Mouse (Mus musculus) MEL (cell line): Measurements from ENCODE around the gene Dpy19l3. TPM values are rescaled to one million over a fixed set of nuclear protein-coding genes. Genes with fewer than 3 reads are reported as not detected.

Experiments used
- DNase-seq: peaks from one replicate; pipeline ENCODE4 v3.0.0; 2011; ENCODE audit warnings: low read depth, low spot score
- H3K27ac ChIP-seq: 2 replicates; pipeline ENCODE4 v1.5.1; 2012; ENCODE audit warnings: low read depth, mild to moderate bottlenecking, control low read depth, low read length, moderate library complexity; ENCODE audit not compliant: control insufficient read depth
- H3K27me3 ChIP-seq, 2 experiments: fragments of 150-350 bp in 1 of 2; sonication (generic) in 1 of 2; 2 replicates each; pipeline ENCODE4 v1.6.1; 2012; ENCODE audit warnings: low read length in 2 of 2, mild to moderate bottlenecking in 2 of 2, improper control_type of control experiment in 1 of 2, moderate library complexity in 1 of 2; ENCODE audit not compliant: insufficient read depth in 2 of 2, control insufficient read depth in 1 of 2
- H3K36me3 ChIP-seq, 2 experiments: 2 replicates each; pipeline ENCODE4 v1.6.1; 2012 to 2014; ENCODE audit warnings: low read length in 2 of 2, improper control_type of control experiment in 1 of 2, inconsistent platforms in 1 of 2, mild to moderate bottlenecking in 1 of 2; ENCODE audit not compliant: insufficient read depth in 2 of 2, control insufficient read depth in 1 of 2
- H3K4me1 ChIP-seq, 2 experiments: fragments of 150-350 bp in 1 of 2; sonication (generic) in 1 of 2; 2 replicates each; pipeline ENCODE4 v1.6.1; 2012; ENCODE audit warnings: low read length in 2 of 2, improper control_type of control experiment in 1 of 2, mild to moderate bottlenecking in 1 of 2; ENCODE audit not compliant: insufficient read depth in 2 of 2, control insufficient read depth in 1 of 2
- H3K4me3 ChIP-seq, 2 experiments: fragments of 150-350 bp in 1 of 2; sonication (generic) in 1 of 2; 2 replicates each; pipeline ENCODE4 v1.5.1; 2012; ENCODE audit warnings: low read depth in 2 of 2, low read length in 2 of 2, mild to moderate bottlenecking in 2 of 2, moderate library complexity in 2 of 2, control low read depth in 1 of 2, improper control_type of control experiment in 1 of 2; ENCODE audit not compliant: control insufficient read depth in 1 of 2, insufficient read depth in 1 of 2
- H3K79me2 ChIP-seq: 2 replicates; pipeline ENCODE4 v1.6.1; 2012; ENCODE audit warnings: mild to moderate bottlenecking, low read length, moderate library complexity; ENCODE audit not compliant: control insufficient read depth, poor library complexity, insufficient read depth
- H3K9ac ChIP-seq: 2 replicates; pipeline ENCODE4 v1.6.1; 2012; ENCODE audit warnings: low read depth, mild to moderate bottlenecking, control low read depth, low read length, moderate library complexity; ENCODE audit not compliant: control insufficient read depth, poor library complexity, severe bottlenecking
- H3K9me3 ChIP-seq: fragments of 150-350 bp; sonication (generic); replicated peaks from 2 replicates; pipeline ENCODE4 v1.6.1; 2012; ENCODE audit warnings: mild to moderate bottlenecking, low read length, improper control_type of control experiment, moderate library complexity; ENCODE audit not compliant: insufficient read depth
- BHLHE40 ChIP-seq: IDR thresholded peaks from 2 replicates; pipeline ENCODE4 v1.6.1; 2012; ENCODE audit warnings: low read depth, mild to moderate bottlenecking, inconsistent platforms, low read length, improper control_type of control experiment, borderline replicate concordance
- CHD1 ChIP-seq: IDR thresholded peaks from 2 replicates; pipeline ENCODE4 v1.6.1; 2012; ENCODE audit warnings: low read depth, mild to moderate bottlenecking, inconsistent platforms, low read length, improper control_type of control experiment
- CHD2 ChIP-seq: IDR thresholded peaks from 2 replicates; pipeline ENCODE4 v1.6.1; 2011; ENCODE audit warnings: low read length, improper control_type of control experiment
- CTCF ChIP-seq, 3 experiments: IDR thresholded peaks in 2 of 3; conservative IDR thresholded peaks in 1 of 3; 2 replicates each; pipeline ENCODE4 v1.5.1; 2011 to 2012; ENCODE audit warnings: low read length in 3 of 3, low read depth in 2 of 3, mild to moderate bottlenecking in 2 of 3, improper control_type of control experiment in 1 of 3, inconsistent platforms in 1 of 3, mixed read lengths in 1 of 3, moderate library complexity in 1 of 3; ENCODE audit not compliant: control insufficient read depth in 1 of 3, insufficient read depth in 1 of 3, poor library complexity in 1 of 3, severe bottlenecking in 1 of 3
- E2F4 ChIP-seq: IDR thresholded peaks from 2 replicates; pipeline ENCODE4 v1.6.1; 2011; ENCODE audit warnings: low read depth, low read length, improper control_type of control experiment, borderline replicate concordance
- ELF1 ChIP-seq: IDR thresholded peaks from 2 replicates; pipeline ENCODE4 v1.6.1; 2014; ENCODE audit warnings: low read depth, mild to moderate bottlenecking, inconsistent platforms, low read length, improper control_type of control experiment, moderate library complexity
- JUND ChIP-seq: IDR thresholded peaks from 2 replicates; pipeline ENCODE4 v1.6.1; 2011; ENCODE audit warnings: low read depth, mild to moderate bottlenecking, improper control_type of control experiment, low read length
- MAZ ChIP-seq: IDR thresholded peaks from 2 replicates; pipeline ENCODE4 v1.6.1; 2012; ENCODE audit warnings: low read depth, mild to moderate bottlenecking, inconsistent platforms, low read length, improper control_type of control experiment
- MEF2A ChIP-seq: IDR thresholded peaks from 2 replicates; pipeline ENCODE4 v1.6.1; 2014; ENCODE audit warnings: low read depth, mild to moderate bottlenecking, inconsistent platforms, low read length, improper control_type of control experiment; ENCODE audit not compliant: poor library complexity, insufficient replicate concordance, severe bottlenecking; ENCODE audit errors: extremely low read depth
- MXI1 ChIP-seq: IDR thresholded peaks from 2 replicates; pipeline ENCODE4 v1.6.1; 2011; ENCODE audit warnings: mild to moderate bottlenecking, low read depth, low read length, improper control_type of control experiment
- MYB ChIP-seq: IDR thresholded peaks from 2 replicates; pipeline ENCODE4 v1.6.1; 2011; ENCODE audit warnings: mild to moderate bottlenecking, low read depth, low read length, improper control_type of control experiment
- MYC ChIP-seq: IDR thresholded peaks from 2 replicates; pipeline ENCODE4 v1.6.1; 2011; ENCODE audit warnings: low read depth, mild to moderate bottlenecking, low read length, improper control_type of control experiment, moderate library complexity
- NELFE ChIP-seq: IDR thresholded peaks from 2 replicates; pipeline ENCODE4 v1.6.1; 2011; ENCODE audit warnings: low read depth, low read length, improper control_type of control experiment
- NRF1 ChIP-seq: IDR thresholded peaks from 2 replicates; pipeline ENCODE4 v1.6.1; 2014; ENCODE audit warnings: low read depth, mild to moderate bottlenecking, inconsistent platforms, low read length, improper control_type of control experiment, moderate library complexity; ENCODE audit not compliant: poor library complexity, insufficient read depth, severe bottlenecking
- POLR2A ChIP-seq, 2 experiments: IDR thresholded peaks; 2 replicates each; pipeline ENCODE4 v1.6.1; 2011 to 2012; ENCODE audit warnings: low read length in 2 of 2, mild to moderate bottlenecking in 2 of 2, control low read depth in 1 of 2, improper control_type of control experiment in 1 of 2, low read depth in 1 of 2, moderate library complexity in 1 of 2; ENCODE audit not compliant: control insufficient read depth in 1 of 2, insufficient read depth in 1 of 2, poor library complexity in 1 of 2
- POLR2AphosphoS5 ChIP-seq: IDR thresholded peaks from 2 replicates; pipeline ENCODE4 v1.6.1; 2012; ENCODE audit warnings: low read depth, borderline replicate concordance, mild to moderate bottlenecking, inconsistent platforms, low read length, moderate library complexity, mixed read lengths
- RCOR1 ChIP-seq: IDR thresholded peaks from 2 replicates; pipeline ENCODE4 v1.6.1; 2012; ENCODE audit warnings: low read depth, mild to moderate bottlenecking, inconsistent platforms, low read length, improper control_type of control experiment
- TAL1 ChIP-seq: IDR thresholded peaks from 2 replicates; pipeline ENCODE4 v1.6.1; 2012; ENCODE audit warnings: mild to moderate bottlenecking, inconsistent platforms, low read length, moderate library complexity, mixed read lengths
- UBTF ChIP-seq: IDR thresholded peaks from 2 replicates; pipeline ENCODE4 v1.6.1; 2012; ENCODE audit warnings: low read depth, mild to moderate bottlenecking, inconsistent platforms, low read length, improper control_type of control experiment, moderate library complexity, borderline replicate concordance; ENCODE audit not compliant: insufficient read depth
- ZC3H11A ChIP-seq: IDR thresholded peaks from 2 replicates; pipeline ENCODE4 v1.6.1; 2012; ENCODE audit warnings: low read depth, mild to moderate bottlenecking, inconsistent platforms, low read length, improper control_type of control experiment
- ZKSCAN1 ChIP-seq: IDR thresholded peaks from 2 replicates; pipeline ENCODE4 v1.6.1; 2012; ENCODE audit warnings: low read depth, mild to moderate bottlenecking, inconsistent platforms, low read length, improper control_type of control experiment, moderate library complexity
- ZNF384 ChIP-seq: IDR thresholded peaks from 2 replicates; pipeline ENCODE4 v1.6.1; 2012; ENCODE audit warnings: low read depth, mild to moderate bottlenecking, inconsistent platforms, low read length, improper control_type of control experiment
- polyA plus RNA-seq, 2 experiments: library from polyadenylated mRNA; stranded (reverse) in 1 of 2; unstranded in 1 of 2; fragments of >175 nt in 1 of 2; fragments of >200 nt in 1 of 2; gene quantifications; 2 replicates each; pipeline versions ENCODE4 v1.2.1 to v1.2.4; 2012; ENCODE audit warnings: low replicate concordance in 2 of 2, low read depth in 1 of 2; ENCODE audit not compliant: insufficient read length in 2 of 2, insufficient read depth in 1 of 2, missing spikeins in 1 of 2
- total RNA-seq: library from RNA; depleted of rRNA; stranded (reverse); fragments of 300-350 nt; gene quantifications from 2 replicates; pipeline ENCODE4 v1.2.3, GENCODE M21; 2012

Gene Dpy19l3
- total and polyA plus RNA-seq, 3 experiments: 7.4 to 9.9 TPM; not detected in 1

DNA sequence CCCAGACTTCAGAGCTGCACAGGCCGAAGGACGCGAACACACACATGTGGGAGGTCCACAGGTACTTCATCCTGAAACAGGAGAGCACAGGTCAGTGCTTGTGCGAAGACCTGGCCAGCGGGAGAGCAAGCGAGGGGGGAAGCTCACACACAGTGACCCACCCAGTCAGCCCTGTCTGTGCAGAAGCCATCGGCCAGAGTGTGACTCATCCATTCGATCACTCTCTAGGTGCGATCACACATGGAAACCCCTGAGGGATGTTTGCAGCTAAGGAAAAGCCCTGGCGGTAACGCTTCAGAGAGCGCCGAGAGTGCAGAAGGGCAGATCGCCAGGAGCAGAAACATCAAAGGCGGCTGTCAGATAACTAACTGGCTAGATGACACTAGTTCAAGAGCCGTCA lies 46.2 kb downstream of the Dpy19l3 start:
- TF ChIP-seq RCOR1 (no peak), CHD2 (no peak), E2F4 (no peak), POLR2AphosphoS5 (no peak), NELFE (no peak), ZKSCAN1 (no peak), MYB (no peak), ELF1 (no peak), MEF2A (no peak), MAZ (no peak), CTCF (IDR thresholded peaks at IDR 0.05 in 2 of 3, conservative IDR thresholded peaks at IDR 0.05 in 1 of 3; ENCODE audit: control insufficient read depth in 1 of 3, insufficient read depth in 1 of 3, low read depth in 2 of 3, low read length in 3 of 3, poor library complexity in 1 of 3, severe bottlenecking in 1 of 3) (no peak), NRF1 (no peak), CHD1 (no peak)

DNA sequence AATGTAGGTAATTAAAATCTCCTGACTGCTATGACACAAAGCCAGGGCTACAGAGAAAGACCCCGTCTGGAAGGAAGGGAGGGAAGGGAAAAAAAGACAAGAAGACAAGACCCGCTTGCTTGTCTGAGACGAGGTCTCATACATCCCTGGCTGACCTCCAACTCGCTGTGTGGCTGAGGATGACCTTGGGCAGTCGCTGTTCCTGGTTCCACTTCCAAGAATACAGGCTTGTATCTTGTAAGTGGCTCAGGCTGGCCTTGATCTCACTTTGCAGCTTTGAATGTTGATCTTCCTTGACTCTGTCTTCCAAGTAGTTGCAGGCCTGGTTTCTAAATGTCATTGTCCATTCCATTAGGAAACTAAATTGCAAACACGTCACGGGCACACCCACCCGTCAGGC lies 55.2 kb downstream of the Dpy19l3 start:
- H3K27ac ChIP-seq: no peak overlapping the region
- no peak for DNase-seq
- no peaks in the 10 kb centered on the region for H3K79me2 ChIP-seq
- no peaks in the 10 kb centered on the region for H3K4me1 ChIP-seq
- H3K4me3 ChIP-seq: no peak overlapping the region
- no peak overlapping the region for H3K9ac ChIP-seq
- TF ChIP-seq ZNF384 (no peak), MAZ (no peak), UBTF (no peak), E2F4 (no peak), MXI1 (no peak), ELF1 (no peak), TAL1 (no peak), ZC3H11A (no peak), POLR2A (IDR thresholded peaks at IDR 0.05; ENCODE audit: control insufficient read depth in 1 of 2, insufficient read depth in 1 of 2, low read depth in 1 of 2, low read length in 2 of 2, poor library complexity in 1 of 2) (no peak), JUND (no peak), BHLHE40 (no peak), MYC (no peak)
- H3K36me3 ChIP-seq: no peaks in the 10 kb centered on the region
- no peaks in the 10 kb centered on the region for H3K27me3 ChIP-seq
- no peaks in the 10 kb centered on the region for H3K9me3 ChIP-seq

More for the DNA sequence above, 46.2 kb downstream of the Dpy19l3 start:
- Histone ChIP-seq H3K27me3 (no peaks in the 10 kb centered on the region), H3K9ac (no peak overlapping the region), H3K9me3 (no peaks in the 10 kb centered on the region), H3K36me3 (peaks cover 0 to 2% of the 10 kb centered on the region in 2 experiments; a peak in 1 of 4 replicates), H3K4me1 (no peaks in the 10 kb centered on the region), H3K79me2 (no peaks in the 10 kb centered on the region), H3K4me3 (no peak overlapping the region), H3K27ac (no peak overlapping the region)
- DNase-seq: no peak
